Mouse (Mus musculus): Measurements from ENCODE around the gene Fgf7. TPM values are rescaled to one million over a fixed set of nuclear protein-coding genes. Genes with fewer than 3 reads are reported as not detected.
A peak's percentile ranks its signal among the peaks of the same experiment; 100 is the strongest.

Fgf7 gene
- polyA plus RNA-seq, 1 experiment from 2014 or later, result 0.31 TPM

DNA sequence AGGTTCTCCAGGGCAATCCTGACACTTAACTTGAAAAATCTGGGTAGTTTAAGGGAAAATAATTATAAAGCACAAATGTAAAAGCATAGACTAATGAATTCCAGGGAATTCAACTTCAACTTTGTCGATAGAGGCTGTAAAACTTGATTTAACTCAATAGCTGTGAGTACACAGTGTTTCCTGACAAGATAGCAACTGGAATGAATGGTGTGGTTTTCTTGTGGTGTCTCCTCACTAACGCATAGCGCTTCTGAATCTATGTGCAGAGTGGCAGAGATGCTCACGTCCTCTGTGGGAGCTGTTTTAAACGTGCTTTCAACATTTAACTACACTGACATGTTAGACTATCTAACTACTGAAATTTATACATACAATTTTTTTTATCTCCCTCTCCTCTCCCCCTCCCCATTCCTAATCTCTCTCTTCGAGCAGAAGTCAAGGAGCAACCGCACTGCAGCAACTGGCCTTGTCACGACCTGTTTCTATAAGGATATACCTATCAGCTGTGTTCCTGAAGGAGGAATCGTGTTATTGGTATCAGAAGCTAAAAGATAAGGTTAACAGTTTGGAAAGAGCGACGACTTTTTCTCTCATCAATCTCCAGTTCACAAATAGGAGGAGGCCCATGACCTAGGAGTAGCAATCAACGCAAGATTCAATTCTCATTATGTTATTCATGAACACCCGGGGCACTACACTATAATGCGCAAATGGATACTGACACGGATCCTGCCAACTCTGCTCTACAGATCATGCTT lies 734 bp downstream of the Fgf7 start:
- Histone ChIP-seq H3K27me3 (replicated peaks; ENCODE audit: control insufficient read depth, insufficient read depth, low read length) (no peaks in the 10 kb centered on the region), H3K4me1 (ENCODE audit: control insufficient read depth, insufficient read depth, low read length) (no peaks in the 10 kb centered on the region), H3K9ac (ENCODE audit: low read depth, low read length) (no peak overlapping the region), H3K36me3 (ENCODE audit: control insufficient read depth, insufficient read depth, low read length) (no peaks in the 10 kb centered on the region), H3K4me2 (ENCODE audit: low read depth, low read length) (0 out of 2 replicates have a peak overlapping the region, but pooled peaks have one; percentile 33), H3K27ac (ENCODE audit: low read length) (no peak overlapping the region), H3K4me3 (ENCODE audit: low read length) (no peak overlapping the region), H3K9me3 (ENCODE audit: control insufficient read depth, low read length) (no peaks in the 10 kb centered on the region)
- WGBS, result 73% methylated on average over 15 of the region's 15 CpGs
- ATAC-seq, result no peak

DNA sequence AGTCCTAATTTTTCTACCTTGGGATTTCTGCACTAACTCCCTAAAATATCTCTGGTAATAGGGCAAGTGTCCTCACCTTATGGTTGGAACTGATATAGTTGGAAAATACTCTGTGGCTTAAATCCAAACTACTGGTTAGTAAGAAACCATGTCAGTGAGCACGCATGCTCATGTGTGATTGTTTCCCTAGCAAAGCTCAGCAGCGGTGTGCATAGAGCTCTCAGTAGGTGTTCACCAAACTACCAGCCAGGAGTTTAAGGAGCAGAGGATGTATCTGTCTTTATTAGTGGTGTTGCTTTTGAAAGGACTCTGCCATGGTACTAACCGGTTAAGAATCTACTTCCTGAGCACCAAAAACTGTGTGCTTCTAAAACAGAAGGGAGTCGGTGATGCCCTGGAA lies 1.7 kb downstream of the Fgf7 start:
- Histone ChIP-seq H3K4me2 (ENCODE audit: low read depth, low read length) (no peak overlapping the region), H3K9ac (ENCODE audit: low read depth, low read length) (no peak overlapping the region), H3K27ac (ENCODE audit: low read length) (no peak overlapping the region), H3K9me3 (ENCODE audit: control insufficient read depth, low read length) (no peaks in the 10 kb centered on the region), H3K4me1 (ENCODE audit: control insufficient read depth, insufficient read depth, low read length) (no peaks in the 10 kb centered on the region), H3K36me3 (ENCODE audit: control insufficient read depth, insufficient read depth, low read length) (no peaks in the 10 kb centered on the region), H3K27me3 (replicated peaks; ENCODE audit: control insufficient read depth, insufficient read depth, low read length) (no peaks in the 10 kb centered on the region), H3K4me3 (ENCODE audit: low read length) (no peak overlapping the region)
- WGBS, result 90% methylated on average over 4 of the region's 4 CpGs
- ATAC-seq, result no peak

DNA sequence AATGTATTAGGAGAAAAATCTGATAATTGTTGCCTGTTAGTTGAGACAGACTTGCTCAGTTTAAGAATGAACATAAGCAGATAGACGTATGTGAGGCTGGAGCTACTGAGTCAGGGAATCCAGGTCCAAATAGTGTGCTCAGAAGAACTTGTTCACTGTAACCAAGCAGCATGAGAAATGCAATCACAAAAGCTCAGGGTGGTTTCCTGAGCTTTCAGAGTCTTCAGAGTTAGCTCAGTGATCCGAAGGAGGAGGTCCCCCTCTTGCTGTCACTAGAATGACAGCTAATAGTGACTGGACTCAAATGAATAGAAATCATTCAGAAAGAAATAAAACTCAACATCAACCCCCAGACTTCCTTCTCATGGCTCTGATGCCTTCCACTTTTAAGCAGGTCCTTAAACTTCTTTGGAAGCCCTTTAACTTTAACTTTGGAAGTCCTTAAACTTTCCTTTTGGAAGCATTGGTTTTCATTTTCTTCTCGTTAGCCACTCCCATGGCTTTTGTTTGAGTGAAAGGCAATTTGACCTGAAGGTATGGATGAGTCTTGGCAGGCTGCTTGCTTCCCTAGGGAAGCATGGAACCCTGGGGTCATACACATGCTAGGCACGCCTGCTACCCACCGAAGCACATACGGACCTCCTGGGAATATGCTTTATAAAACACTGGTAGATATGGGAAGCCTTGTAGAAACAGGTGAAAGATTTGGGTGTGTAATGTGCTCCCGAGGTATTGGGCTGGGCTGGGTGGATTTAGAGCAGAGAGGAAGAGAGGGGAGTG lies 4.0 kb downstream of the Fgf7 start:
- Histone ChIP-seq H3K27ac (ENCODE audit: low read length) (no peak overlapping the region), H3K4me3 (ENCODE audit: low read length) (no peak overlapping the region), H3K9ac (ENCODE audit: low read depth, low read length) (no peak overlapping the region), H3K9me3 (ENCODE audit: control insufficient read depth, low read length) (no peaks in the 10 kb centered on the region), H3K4me2 (ENCODE audit: low read depth, low read length) (no peak overlapping the region), H3K4me1 (ENCODE audit: control insufficient read depth, insufficient read depth, low read length) (no peaks in the 10 kb centered on the region), H3K36me3 (ENCODE audit: control insufficient read depth, insufficient read depth, low read length) (no peaks in the 10 kb centered on the region), H3K27me3 (replicated peaks; ENCODE audit: control insufficient read depth, insufficient read depth, low read length) (no peaks in the 10 kb centered on the region)
- no peak for ATAC-seq
- WGBS, result 71% methylated on average over 7 of the region's 7 CpGs

DNA sequence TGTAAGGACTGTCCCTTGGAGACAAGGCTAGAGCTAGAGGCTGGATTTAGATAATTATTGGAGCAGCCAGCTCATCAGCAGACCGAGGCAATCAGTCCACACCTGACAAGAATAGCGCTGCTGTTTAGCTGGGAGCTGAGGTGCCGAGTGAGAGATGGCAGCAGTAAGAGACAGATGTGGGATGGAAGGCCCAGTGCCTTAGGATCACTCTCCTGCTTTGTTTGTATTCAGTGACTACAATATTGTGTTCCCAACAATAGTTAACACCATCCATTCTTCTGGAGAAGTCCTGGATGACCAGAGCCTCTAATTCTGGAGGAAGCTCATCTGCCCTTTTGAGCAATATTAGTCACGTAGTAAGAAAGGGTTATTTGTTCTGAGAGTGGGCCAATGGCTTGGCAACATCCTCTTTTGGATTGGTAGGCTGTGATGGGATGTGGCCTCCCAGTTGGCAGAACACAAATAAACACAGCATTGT lies 5.0 kb downstream of the Fgf7 start:
- Histone ChIP-seq H3K9me3 (ENCODE audit: control insufficient read depth, low read length) (no peaks in the 10 kb centered on the region), H3K4me1 (ENCODE audit: control insufficient read depth, insufficient read depth, low read length) (no peaks in the 10 kb centered on the region), H3K27ac (ENCODE audit: low read length) (no peak overlapping the region), H3K27me3 (replicated peaks; ENCODE audit: control insufficient read depth, insufficient read depth, low read length) (no peaks in the 10 kb centered on the region), H3K4me2 (ENCODE audit: low read depth, low read length) (no peak overlapping the region), H3K4me3 (ENCODE audit: low read length) (no peak overlapping the region), H3K9ac (ENCODE audit: low read depth, low read length) (no peak overlapping the region), H3K36me3 (ENCODE audit: control insufficient read depth, insufficient read depth, low read length) (no peaks in the 10 kb centered on the region)
- ATAC-seq, result no peak
- 73% methylated on average over 4 of the region's 4 CpGs for WGBS

DNA sequence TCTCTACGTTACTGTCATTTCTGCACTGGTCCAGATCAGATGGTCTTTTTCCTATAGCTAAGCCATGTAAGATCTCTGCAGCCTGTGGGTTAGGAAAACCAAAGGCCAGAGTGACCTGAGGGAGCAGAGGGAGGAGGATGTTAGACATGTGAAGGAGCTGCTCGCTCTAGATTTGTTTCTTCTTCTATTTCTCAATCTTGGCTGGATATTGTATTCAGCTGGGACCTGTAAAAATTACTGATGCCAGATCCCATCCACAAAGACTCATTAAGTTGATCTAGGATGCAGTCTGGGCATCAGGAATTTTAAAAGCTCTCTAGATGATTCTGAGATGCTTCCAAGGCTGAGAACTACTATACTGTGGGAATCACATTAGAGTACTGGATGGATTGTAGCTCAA lies 6.2 kb downstream of the Fgf7 start:
- Histone ChIP-seq H3K27me3 (replicated peaks; ENCODE audit: control insufficient read depth, insufficient read depth, low read length) (no peaks in the 10 kb centered on the region), H3K4me1 (ENCODE audit: control insufficient read depth, insufficient read depth, low read length) (no peaks in the 10 kb centered on the region), H3K9me3 (ENCODE audit: control insufficient read depth, low read length) (no peaks in the 10 kb centered on the region), H3K9ac (ENCODE audit: low read depth, low read length) (no peak overlapping the region), H3K27ac (ENCODE audit: low read length) (no peak overlapping the region), H3K4me3 (ENCODE audit: low read length) (no peak overlapping the region), H3K36me3 (ENCODE audit: control insufficient read depth, insufficient read depth, low read length) (no peaks in the 10 kb centered on the region), H3K4me2 (ENCODE audit: low read depth, low read length) (no peak overlapping the region)
- ATAC-seq, result no peak
- WGBS, result 84% methylated on average over 2 of the region's 2 CpGs

DNA sequence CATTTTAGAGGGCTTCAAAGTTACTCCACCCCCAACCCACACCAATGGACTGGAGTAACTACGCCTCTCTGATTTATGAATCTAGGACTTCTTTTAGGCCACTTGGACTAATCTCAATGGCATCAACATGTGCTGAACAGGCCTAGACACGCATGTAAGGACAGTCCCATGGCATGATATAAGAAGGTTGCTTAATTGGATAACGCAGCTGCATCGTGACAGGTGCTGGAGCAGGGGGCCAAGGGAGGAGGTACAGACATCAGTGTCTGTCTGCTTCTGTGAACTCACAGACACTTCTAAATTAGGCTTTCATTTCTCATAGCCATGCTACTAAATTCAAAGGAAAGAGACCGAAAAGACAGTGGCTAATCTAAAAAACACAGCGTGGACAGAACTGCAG lies 6.8 kb downstream of the Fgf7 start:
- Histone ChIP-seq H3K36me3 (ENCODE audit: control insufficient read depth, insufficient read depth, low read length) (no peaks in the 10 kb centered on the region), H3K27ac (ENCODE audit: low read length) (no peak overlapping the region), H3K4me2 (ENCODE audit: low read depth, low read length) (no peak overlapping the region), H3K4me3 (ENCODE audit: low read length) (no peak overlapping the region), H3K4me1 (ENCODE audit: control insufficient read depth, insufficient read depth, low read length) (no peaks in the 10 kb centered on the region), H3K27me3 (replicated peaks; ENCODE audit: control insufficient read depth, insufficient read depth, low read length) (no peaks in the 10 kb centered on the region), H3K9me3 (ENCODE audit: control insufficient read depth, low read length) (no peaks in the 10 kb centered on the region), H3K9ac (ENCODE audit: low read depth, low read length) (no peak overlapping the region)
- WGBS, result 90% methylated on average over 6 of the region's 6 CpGs
- no peak for ATAC-seq

DNA sequence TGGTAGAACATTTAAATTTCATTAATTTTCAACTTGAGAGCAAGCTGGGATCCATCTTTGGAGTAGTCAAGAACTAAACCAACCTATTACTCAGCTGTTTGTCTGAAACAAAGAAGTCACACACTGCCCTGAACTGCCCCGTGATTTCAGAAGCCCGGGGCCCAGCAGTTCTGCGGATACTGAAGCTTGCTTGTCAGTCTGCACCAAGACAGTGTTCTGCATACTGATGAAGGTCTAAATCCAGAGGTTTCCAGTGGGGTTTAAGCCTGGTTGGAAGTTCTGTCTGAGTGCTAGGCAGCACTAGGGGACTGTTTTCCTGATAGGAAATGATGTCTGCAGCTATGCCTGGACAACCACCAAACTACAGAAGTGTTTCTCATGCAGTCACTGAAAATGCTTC lies 8.2 kb downstream of the Fgf7 start:
- WGBS, result 70% methylated on average over 3 of the region's 3 CpGs
- Histone ChIP-seq H3K4me1 (ENCODE audit: control insufficient read depth, insufficient read depth, low read length) (no peaks in the 10 kb centered on the region), H3K36me3 (ENCODE audit: control insufficient read depth, insufficient read depth, low read length) (no peaks in the 10 kb centered on the region), H3K4me2 (ENCODE audit: low read depth, low read length) (no peak overlapping the region), H3K27ac (ENCODE audit: low read length) (no peak overlapping the region), H3K27me3 (replicated peaks; ENCODE audit: control insufficient read depth, insufficient read depth, low read length) (no peaks in the 10 kb centered on the region), H3K9me3 (ENCODE audit: control insufficient read depth, low read length) (no peaks in the 10 kb centered on the region), H3K4me3 (ENCODE audit: low read length) (no peak overlapping the region), H3K9ac (ENCODE audit: low read depth, low read length) (no peak overlapping the region)
- ATAC-seq, result no peak

DNA sequence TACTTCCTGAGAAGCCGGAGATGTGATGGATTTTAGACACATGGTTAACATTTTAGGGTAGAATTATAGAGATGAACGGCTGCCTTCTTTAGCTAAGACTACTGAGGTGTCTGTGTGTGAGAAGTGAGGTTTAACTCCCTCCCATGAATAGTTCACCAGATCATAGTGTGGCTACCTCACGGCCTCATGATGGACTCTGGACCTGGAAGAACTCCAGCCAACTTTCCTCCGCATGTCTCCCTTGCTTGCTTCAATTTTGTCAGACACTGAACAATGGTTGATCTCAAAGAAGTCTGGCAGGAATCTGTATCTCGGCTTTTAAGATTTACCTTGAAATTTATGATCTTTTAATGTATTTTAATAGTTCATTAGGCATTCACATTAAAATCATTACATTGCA lies 11.2 kb downstream of the Fgf7 start:
- H3K9me3 ChIP-seq (ENCODE audit: control insufficient read depth, low read length), result no peaks in the 10 kb centered on the region
- H3K4me2 ChIP-seq (ENCODE audit: low read depth, low read length), result no peak overlapping the region
- WGBS, result 84% methylated on average over 5 of the region's 5 CpGs
- no peak overlapping the region for H3K27ac ChIP-seq (ENCODE audit: low read length)
- no peak for ATAC-seq
- no peaks in the 10 kb centered on the region for H3K27me3 ChIP-seq (replicated peaks; ENCODE audit: control insufficient read depth, insufficient read depth, low read length)
- H3K9ac ChIP-seq (ENCODE audit: low read depth, low read length), result no peak overlapping the region
- H3K4me3 ChIP-seq (ENCODE audit: low read length), result no peak overlapping the region
- no peaks in the 10 kb centered on the region for H3K4me1 ChIP-seq (ENCODE audit: control insufficient read depth, insufficient read depth, low read length)
- H3K36me3 ChIP-seq (ENCODE audit: control insufficient read depth, insufficient read depth, low read length), result no peaks in the 10 kb centered on the region

DNA sequence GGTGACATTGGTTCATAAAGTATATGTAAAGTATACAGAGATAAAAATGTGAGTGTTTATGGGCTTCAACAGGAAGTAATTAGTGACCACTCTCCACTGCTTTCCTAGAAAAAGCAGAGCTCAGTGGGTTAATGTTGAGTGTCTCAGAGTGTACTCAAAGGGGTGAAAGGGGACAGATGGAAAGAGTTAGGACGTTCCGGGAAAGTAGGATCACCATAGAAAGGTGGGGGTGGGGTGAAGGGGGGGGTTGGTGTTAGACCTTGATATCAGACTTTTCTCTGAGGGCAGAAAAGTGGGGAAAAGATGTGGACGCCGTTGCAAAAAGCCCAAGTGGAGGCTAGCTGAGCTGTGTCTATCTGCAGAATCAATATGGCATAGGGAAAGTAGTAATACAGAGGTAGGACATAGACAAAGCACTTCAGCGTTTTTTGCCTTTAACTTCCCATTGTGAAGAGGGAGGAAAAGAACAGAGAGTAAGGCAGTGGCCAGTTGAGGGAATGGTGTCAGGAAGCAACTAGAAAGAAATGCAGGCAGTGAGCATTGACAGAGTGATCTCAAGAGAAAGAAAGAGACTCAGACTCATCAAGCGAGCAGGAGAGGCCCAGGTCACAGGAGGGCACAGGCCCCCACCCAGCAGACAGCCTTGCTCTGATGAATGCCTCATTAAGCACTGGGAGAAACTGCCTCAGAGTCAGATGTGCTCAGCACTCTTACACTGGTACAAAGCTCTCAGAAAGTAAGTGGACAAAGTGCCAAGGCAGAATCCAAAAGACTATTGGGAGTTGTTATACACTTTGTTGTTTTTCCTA lies 18.5 kb downstream of the Fgf7 start:
- Histone ChIP-seq H3K9me3 (ENCODE audit: control insufficient read depth, low read length) (no peaks in the 10 kb centered on the region), H3K27ac (ENCODE audit: low read length) (no peak overlapping the region), H3K4me1 (ENCODE audit: control insufficient read depth, insufficient read depth, low read length) (no peaks in the 10 kb centered on the region), H3K36me3 (ENCODE audit: control insufficient read depth, insufficient read depth, low read length) (no peaks in the 10 kb centered on the region), H3K4me2 (ENCODE audit: low read depth, low read length) (no peak overlapping the region), H3K4me3 (ENCODE audit: low read length) (no peak overlapping the region), H3K9ac (ENCODE audit: low read depth, low read length) (no peak overlapping the region), H3K27me3 (replicated peaks; ENCODE audit: control insufficient read depth, insufficient read depth, low read length) (no peaks in the 10 kb centered on the region)
- 48% methylated on average over 6 of the region's 6 CpGs for WGBS
- no peak for ATAC-seq
